Mouse (Mus musculus): ENCODE measurements around the gene Stx18.

Gene Stx18

DNA sequence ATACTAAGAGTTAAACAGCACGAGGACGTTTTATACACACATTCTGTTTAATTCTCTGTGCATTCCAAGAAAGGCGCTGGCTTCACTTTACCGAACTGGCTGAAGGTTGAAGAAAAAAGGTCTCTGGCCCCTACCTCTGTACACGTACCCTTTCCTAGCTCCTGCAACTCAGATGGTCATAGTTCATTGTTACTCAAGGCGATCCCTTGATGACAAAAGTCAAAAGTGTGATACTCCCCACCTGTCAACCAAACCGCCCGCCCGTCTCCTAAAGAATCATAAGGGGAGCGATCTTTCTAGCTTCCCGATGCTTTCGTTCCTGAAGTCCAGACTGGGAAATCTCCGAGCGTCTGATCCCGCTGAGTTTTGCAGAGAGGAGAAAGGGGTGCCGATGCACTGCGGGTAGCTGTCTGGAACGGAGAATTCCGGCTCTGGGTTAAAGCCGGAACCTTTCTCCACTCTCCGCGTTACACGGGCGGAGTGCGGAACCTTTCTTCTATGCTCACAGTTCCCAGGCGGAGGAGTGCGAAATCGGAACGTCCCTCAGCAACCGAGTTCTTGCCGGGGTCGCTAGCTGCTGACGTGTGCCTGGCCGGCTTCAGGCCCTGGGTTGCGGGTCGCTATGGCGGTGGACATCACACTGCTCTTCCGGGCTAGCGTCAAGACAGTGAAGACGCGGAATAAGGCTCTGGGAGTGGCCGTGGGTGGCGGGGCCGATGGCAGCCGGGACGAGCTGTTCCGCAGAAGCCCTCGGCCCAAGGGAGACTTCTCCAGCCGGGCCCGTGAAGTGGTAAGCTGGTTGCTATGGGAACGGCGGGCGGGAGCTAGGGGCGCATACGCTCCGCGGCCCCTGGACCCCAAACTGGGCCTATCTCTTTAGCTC lies at the start of gene Stx18:
Gene Stx18 (plus strand): TSS at position 33 of the 883 bp plus-strand sequence.
- DNase-seq (ENCODE audit: low spot score in 2 of 2) = peak; percentile 94

DNA sequence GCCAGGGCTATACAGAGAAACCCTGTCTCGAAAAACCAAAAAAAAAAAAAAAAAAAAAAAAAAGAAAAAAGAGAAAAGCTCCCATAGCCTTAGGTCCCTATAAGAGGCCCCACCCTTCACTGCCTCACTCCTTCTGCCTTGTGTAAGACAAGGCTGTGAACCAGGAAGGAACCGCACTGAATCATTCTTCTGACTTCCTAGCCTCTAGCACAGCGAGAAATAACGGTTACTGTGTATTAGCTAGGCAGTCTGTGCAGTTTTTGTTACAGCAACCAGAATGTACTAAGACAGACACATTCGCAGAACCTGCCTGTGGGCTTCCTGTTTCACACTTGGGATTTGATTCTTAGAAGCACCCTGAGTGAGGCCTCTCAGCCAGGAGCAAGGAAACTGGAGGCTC lies 46.2 kb upstream of the Stx18 start:
- DNase-seq (ENCODE audit: low spot score in 2 of 2) = no peak

DNA sequence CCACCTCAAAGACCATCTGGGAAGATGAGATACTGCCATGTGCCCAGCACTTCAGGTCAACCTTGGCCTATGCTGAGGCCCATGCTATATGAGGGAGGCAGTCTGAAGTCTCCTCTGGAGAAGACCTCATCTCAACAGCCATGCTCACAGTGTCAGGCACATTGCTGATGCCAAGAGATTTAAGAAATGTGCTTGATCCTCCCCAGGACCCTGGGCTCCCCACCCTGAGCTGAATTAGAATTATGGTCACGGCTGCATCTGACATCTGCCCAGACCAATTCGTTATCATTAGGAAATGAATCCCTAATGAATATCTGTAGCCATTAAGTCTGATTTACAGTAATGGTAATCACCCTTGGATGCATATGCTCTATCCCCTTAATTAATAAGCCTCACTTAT lies 39.7 kb upstream of the Stx18 start:
- DNase-seq (ENCODE audit: low spot score in 2 of 2) = no peak

GRCm38 (mm10) chr5:38002573-38002972 lies 36.0 kb upstream of the Stx18 start:
- DNase-seq (ENCODE audit: low spot score in 2 of 2) = no peak

- no peak for DNase-seq (ENCODE audit: low spot score in 2 of 2)
Measured at GRCm38 (mm10) chr5:38004746-38005145, 33.8 kb upstream of the Stx18 start.

DNA sequence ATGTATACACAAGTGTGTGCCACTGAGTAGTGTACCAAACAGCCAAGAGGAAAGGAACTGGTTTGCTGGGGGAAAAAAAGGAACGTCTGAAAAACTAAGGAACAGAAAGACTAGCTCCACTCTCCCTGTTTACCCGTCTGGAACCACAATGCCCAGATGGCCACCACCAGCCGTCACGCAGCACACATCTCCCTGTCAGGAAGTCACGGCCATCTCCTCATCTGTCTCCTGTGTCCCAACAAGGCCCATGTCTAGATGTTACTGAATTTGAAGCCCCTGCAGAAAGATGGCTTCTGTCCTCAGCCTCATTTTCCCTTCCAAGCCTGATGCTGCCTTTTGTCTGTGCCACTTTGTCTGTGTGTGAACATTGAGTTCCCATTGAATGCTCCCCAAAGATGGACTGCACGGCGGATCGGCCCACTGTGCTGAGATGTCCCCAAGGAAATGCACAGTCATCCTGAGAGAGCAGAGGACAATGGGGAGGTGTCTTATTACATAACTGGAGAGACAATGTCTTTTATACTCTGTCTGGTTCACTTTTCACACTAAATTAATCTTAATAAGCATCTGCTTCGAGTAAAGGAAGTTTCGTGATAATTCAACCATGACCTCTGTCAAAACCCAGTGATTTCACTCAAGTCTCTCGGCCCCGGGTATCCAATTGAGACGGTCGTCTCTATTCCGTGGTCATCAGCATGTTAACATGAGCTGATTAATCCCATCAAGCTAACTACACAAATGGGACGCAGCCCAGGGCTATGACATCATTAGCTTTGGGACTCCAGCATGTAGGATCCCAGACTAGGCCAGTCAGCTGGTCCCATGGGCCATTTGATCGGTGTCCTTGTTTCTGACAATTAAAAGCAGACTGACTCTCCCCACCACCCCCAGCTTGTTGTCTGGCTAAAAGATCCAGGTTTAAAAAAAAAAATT lies 31.9 kb upstream of the Stx18 start:
- DNase-seq (ENCODE audit: low spot score in 2 of 2) = no peak

- no peak for DNase-seq (ENCODE audit: low spot score in 2 of 2)
Measured at GRCm38 (mm10) chr5:38009071-38009470, 29.5 kb upstream of the Stx18 start.

DNA sequence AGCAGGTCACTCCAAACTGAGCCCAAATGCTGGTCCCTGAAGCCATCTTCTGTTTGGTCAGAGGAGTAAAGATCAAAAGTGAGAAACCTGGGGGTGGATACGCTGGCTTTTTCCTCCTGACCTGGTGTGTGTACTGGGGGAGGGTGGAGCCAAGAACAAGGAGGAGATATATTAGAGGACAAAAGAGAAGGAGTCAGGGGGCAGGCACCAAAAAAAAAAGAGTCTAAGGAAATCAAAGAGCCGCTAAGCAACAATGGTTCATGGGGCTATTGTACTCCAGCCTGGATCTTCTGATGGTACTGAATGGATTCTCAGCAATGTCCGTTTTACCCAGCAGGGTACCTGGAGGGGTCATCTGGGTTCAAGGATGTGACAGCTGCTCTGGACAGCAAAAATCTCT lies 23.6 kb upstream of the Stx18 start:
- DNase-seq (ENCODE audit: low spot score in 2 of 2) = no peak

DNA sequence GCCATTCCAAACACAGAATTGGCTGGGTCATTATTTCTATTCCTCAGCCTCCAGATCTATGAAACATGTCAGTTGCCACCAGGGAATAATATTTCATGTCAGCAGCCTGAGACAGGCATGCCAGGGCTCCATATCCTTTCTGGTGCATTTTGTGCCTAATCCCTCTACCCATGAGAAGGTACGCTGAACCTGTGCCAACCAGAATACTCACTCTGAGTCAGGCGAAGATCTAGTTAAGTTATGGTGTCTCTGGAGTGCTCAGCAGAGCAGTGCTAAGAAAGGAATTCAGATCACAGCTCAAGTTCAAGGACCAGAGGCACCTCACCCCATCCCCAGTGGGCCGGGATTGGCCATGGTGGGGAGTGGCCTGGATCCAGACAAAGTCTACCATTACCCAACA lies 21.6 kb upstream of the Stx18 start:
- no peak for DNase-seq (ENCODE audit: low spot score in 2 of 2)

GRCm38 (mm10) chr5:38027656-38028055 lies 10.9 kb upstream of the Stx18 start:
- DNase-seq (ENCODE audit: low spot score in 2 of 2) = no peak

DNA sequence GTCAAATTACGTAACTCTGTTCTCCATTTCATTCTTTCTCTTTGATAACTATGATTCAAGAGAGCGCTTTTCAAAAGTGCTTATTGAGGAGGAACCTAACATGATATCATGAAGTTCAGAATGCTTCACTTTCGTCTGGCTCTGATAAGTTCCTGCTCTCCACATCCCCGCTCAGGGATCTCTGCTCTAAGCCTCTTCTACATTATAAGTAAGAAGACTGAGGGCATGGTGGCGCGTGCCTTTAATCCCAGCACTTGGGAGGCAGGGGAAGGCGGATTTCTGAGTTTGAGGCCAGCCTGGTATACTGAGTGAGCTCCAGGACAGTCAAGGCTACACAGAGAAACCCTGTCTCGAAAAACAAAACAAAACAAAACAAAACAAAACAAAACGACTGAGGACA lies 268 bp upstream of the Stx18 start:
- peak; percentile 24 to 25 for DNase-seq (ENCODE audit: low spot score in 2 of 2)

- DNase-seq (ENCODE audit: low spot score in 2 of 2) = no peak
Measured at GRCm38 (mm10) chr5:38039796-38040195, 1.3 kb downstream of the Stx18 start.

- DNase-seq (ENCODE audit: low spot score in 2 of 2) = peak; percentile 29 to 42
Measured at GRCm38 (mm10) chr5:38044923-38045322, 6.4 kb downstream of the Stx18 start.

DNA sequence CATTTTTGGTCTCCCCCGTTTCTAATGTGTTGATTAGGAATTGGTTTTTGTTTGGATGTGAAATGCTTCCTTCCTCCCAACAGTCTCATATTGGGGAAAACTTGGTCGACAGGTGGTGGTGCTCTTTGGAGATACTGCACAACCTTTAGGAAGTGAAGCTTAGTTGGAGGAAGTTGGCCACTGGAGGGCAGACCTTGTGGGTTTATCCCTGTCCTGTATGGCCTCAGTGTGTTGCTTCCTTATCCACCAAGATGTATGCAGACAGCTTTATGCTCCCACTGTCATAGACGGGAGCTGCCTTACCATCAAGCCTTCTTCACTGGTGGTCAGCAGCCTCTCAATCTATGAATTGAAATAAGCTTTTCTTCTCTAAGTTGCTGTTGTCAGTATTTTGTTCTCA lies 9.6 kb downstream of the Stx18 start:
- DNase-seq (ENCODE audit: low spot score in 2 of 2) = no peak

DNA sequence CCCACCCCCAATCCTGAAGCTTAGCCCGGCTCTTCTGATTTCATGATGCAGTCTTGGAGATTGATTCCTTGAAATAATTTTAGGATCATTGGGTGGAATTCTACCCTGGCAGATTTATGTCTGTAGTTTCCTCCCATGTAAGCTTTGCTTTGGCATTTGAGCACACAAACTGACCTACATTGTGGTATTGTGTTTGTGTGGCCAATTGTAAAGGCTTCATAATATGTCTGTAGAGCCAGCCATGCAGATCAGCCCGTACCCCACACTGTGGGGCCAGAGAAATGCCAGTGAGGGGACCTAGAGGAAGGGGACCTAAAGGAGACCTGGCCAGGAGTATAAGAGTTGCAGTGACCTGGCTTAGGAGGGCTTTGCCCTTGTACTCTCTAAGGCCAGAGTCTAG lies 22.5 kb downstream of the Stx18 start:
- no peak for DNase-seq (ENCODE audit: low spot score in 2 of 2)

DNA sequence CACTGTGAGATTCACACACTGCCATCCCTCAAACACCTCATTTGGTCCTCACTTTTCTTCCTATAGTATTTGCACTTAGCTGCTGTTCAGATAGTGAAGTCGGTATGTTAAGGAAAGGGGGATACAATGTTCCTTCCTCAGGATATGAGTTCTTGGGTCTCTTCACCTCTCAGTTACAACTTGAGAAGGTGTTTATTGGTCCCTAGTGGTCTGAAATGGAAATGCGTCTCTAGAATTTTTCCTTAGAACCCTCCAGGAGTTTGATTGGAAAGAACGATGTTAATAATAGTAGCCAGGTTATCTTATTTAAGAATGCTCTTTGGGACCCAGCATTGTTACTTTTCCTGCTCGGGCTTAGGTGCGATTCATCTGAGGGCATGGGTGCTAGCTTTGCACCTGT lies 24.2 kb downstream of the Stx18 start:
- no peak for DNase-seq (ENCODE audit: low spot score in 2 of 2)

- no peak for DNase-seq (ENCODE audit: low spot score in 2 of 2)
Measured at GRCm38 (mm10) chr5:38063339-38063738, 24.8 kb downstream of the Stx18 start.

DNA sequence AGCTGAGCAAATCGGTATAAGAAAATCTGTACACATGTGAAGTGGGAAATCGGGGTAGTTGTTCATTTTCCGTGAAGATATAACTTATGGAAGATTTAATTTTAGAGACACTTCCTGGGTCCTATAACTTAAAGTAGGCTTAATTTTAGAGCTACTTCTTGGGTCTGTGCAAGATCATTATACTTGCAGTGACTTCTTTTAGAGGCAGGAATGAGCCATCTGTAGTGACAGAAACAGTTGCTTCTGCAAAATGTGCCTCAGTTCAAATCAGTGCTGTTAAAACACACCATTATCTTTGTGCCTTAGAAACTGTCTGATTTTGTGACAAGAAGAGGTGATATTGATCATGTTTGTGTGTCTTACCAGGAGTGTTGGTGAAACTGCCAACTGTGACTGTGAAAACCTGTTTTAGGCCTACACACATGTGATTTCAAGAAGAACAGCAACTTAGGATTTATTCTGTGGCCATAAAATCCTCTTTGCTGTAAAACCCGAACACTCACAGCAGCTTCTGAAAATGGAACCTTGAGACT lies 25.6 kb downstream of the Stx18 start:
- no peak for DNase-seq (ENCODE audit: low spot score in 2 of 2)

DNA sequence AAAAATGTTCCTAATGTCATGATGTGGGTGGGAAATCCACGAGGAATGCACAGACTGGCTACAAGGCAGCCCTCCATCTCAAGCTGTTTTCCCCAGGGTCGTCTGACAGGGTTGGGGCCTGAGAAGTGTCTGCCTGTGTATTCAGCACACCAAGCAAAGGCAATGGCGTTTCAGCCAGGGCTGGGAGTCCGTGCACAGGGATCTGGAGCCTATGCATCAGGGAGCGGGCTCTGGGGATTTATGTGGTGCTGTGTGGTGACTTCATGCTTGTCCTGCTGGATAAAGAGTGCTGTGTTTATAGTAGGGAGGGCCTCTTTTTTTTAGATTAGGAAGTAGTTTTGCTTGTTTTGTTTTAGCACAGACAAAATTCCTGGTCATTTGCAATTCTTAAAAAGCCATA lies 26.2 kb downstream of the Stx18 start:
- DNase-seq (ENCODE audit: low spot score in 2 of 2) = peak; percentile 31 to 37

- no peak for DNase-seq (ENCODE audit: low spot score in 2 of 2)
Measured at GRCm38 (mm10) chr5:38065454-38065853, 26.9 kb downstream of the Stx18 start.

- DNase-seq (ENCODE audit: low spot score in 2 of 2) = no peak
Measured at GRCm38 (mm10) chr5:38066606-38067005, 28.1 kb downstream of the Stx18 start.

DNA sequence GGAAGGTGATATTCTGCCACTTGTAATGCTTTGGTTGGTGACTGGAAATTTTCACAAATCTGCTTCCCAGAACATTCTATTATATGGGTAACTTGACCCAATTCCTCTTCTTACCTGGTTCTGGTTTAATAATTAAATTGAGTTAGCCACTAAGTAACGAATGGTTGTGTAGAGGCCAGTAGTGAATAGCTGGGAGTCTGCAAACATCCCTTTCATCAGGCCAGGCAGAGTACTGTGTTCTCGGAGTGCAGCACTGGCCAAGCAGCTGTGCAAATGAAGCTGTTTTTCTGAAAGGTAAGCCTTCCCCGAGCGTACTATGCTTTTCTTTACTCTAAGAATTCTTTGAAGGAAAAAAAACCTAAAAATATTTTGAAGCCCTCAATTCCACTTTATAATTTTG lies 37.8 kb downstream of the Stx18 start:
- no peak for DNase-seq (ENCODE audit: low spot score in 2 of 2)

All from right cerebral cortex, postnatal 10 days (tissue).